ENCODE assay signal across 10 mouse cellular contexts in genomic region chr2:32939418-32939817, GRCm38 (mm10). TPM values are rescaled to one million over a fixed set of nuclear protein-coding genes. Genes with fewer than 3 reads are reported as not detected.
DNase-seq lines count a peak whose midpoint lies in the region; ATAC-seq and TF ChIP-seq lines count a peak whose summit lies in the region.
"Had no signal": no experiment of that assay in that cellular context is flagged by ENCODE, and none has a peak within 500 bp of the region (broad histone marks: within the 10 kb centered on the region; RNA-seq: fewer than 3 reads in every experiment).

No protein-coding gene starts in this region.

- no peak overlapping the region for H3K4me3 ChIP-seq in kidney, adult 2 months (ENCODE audit: insufficient read depth, low read depth, low read length)
- H3K4me3 ChIP-seq in kidney, embryonic 16.5 days (ENCODE audit: low read length), result no peak overlapping the region
- H3K4me3 ChIP-seq in ES-E14 (ENCODE audit: insufficient read depth in 1 of 2, low read depth in 1 of 2, low read length in 2 of 2, poor library complexity in 1 of 2, severe bottlenecking in 1 of 2), result 0 out of 4 replicates have a peak overlapping the region, but pooled peaks of 1 of the 2 experiments have one; percentile 26
- H3K4me3 ChIP-seq: limb, embryonic 15.5 days; stomach, embryonic 15.5 days had no signal

- no peak for TF ChIP-seq CTCF in kidney, adult 2 months (conservative IDR thresholded peaks at IDR 0.05; ENCODE audit: insufficient read depth, insufficient read length, low read depth, low read length)

- H3K27ac ChIP-seq in kidney, adult 2 months (ENCODE audit: insufficient read depth, low read depth, low read length), result no peak overlapping the region
- no peak overlapping the region for H3K27ac ChIP-seq in kidney, embryonic 16.5 days (ENCODE audit: low read length)
- no peak overlapping the region for H3K27ac ChIP-seq in ES-E14 (ENCODE audit: insufficient read depth, low read depth, low read length, poor library complexity, severe bottlenecking)
- H3K27ac ChIP-seq: limb, embryonic 15.5 days; stomach, embryonic 15.5 days had no signal

- peak; percentile 52 for DNase-seq in kidney, adult 2 months
- DNase-seq in CD4-positive helper T cell, adult 2 months (ENCODE audit: low read depth, low spot score), result peak; percentile 61
- DNase-seq in ES-E14 (ENCODE audit: low read depth, low spot score), result peak; percentile 89
- DNase-seq in forelimb bud, embryonic 11.5 days (ENCODE audit: low read depth, low spot score), result peak; percentile 49
- peak; percentile 61 for DNase-seq in mesoderm, embryonic 11.5 days (ENCODE audit: low read depth, low spot score)
- no peak for DNase-seq in adipocyte (ENCODE audit: low spot score)
- DNase-seq in gastrocnemius, postnatal 10 days, result no peak

- 85% methylated on average over 5 of the region's 5 CpGs for WGBS in kidney, adult 2 months
- 68% methylated on average over 5 of the region's 5 CpGs for WGBS in kidney, embryonic 16.5 days

- in situ Hi-C loops in ES-E14 (cut with MboI; ENCODE audit: low sequenced_read_pairs in 2 of 2, unreplicated experiment in 2 of 2), result no loop called here

- no peaks in the 10 kb centered on the region for H3K27me3 ChIP-seq in kidney, adult 2 months (replicated peaks; ENCODE audit: control insufficient read depth, insufficient read depth, low read length)
- H3K27me3 ChIP-seq in kidney, embryonic 16.5 days (ENCODE audit: insufficient read depth, low read length), result no peaks in the 10 kb centered on the region
- H3K27me3 ChIP-seq: limb, embryonic 15.5 days; stomach, embryonic 15.5 days had no signal

- no peaks in the 10 kb centered on the region for H3K4me1 ChIP-seq in kidney, adult 2 months (ENCODE audit: control insufficient read depth, insufficient read depth, low read length)
- no peaks in the 10 kb centered on the region for H3K4me1 ChIP-seq in kidney, embryonic 16.5 days (ENCODE audit: insufficient read depth, low read length)
- peaks cover 0 to 12% of the 10 kb centered on the region in 2 experiments; a peak in 2 of 4 replicates for H3K4me1 ChIP-seq in ES-E14 (ENCODE audit: control insufficient read depth in 2 of 2, insufficient read depth in 2 of 2, low read length in 2 of 2, poor library complexity in 1 of 2)
- H3K4me1 ChIP-seq: limb, embryonic 15.5 days; stomach, embryonic 15.5 days had no signal

- no peaks in the 10 kb centered on the region for H3K9me3 ChIP-seq in kidney, embryonic 16.5 days (ENCODE audit: low read length)
- no peaks in the 10 kb centered on the region for H3K9me3 ChIP-seq in ES-E14 (ENCODE audit: control insufficient read depth, insufficient read depth, low read depth, low read length)
- H3K9me3 ChIP-seq: limb, embryonic 15.5 days; stomach, embryonic 15.5 days had no signal

- H3K9ac ChIP-seq in kidney, embryonic 16.5 days (replicated peaks; ENCODE audit: low read length), result no peak overlapping the region
- no peak overlapping the region for H3K9ac ChIP-seq in ES-E14 (ENCODE audit: insufficient read depth, low read depth, low read length, poor library complexity, severe bottlenecking)
- H3K9ac ChIP-seq: limb, embryonic 15.5 days; stomach, embryonic 15.5 days had no signal

- no peak for ATAC-seq in kidney, embryonic 16.5 days (ENCODE audit: low FRiP score, low TSS enrichment)

- no peak for TF ChIP-seq POLR2A in kidney, adult 2 months (IDR thresholded peaks at IDR 0.05; ENCODE audit: low read depth, low read length)

- H3K4me2 ChIP-seq in kidney, embryonic 16.5 days (replicated peaks; ENCODE audit: low read depth, low read length), result no peak overlapping the region
- H3K4me2 ChIP-seq: limb, embryonic 15.5 days; stomach, embryonic 15.5 days had no signal

- no peaks in the 10 kb centered on the region; the same call in 1 of the 2 replicates for H3K36me3 ChIP-seq in kidney, adult 2 months (ENCODE audit: control insufficient read depth, insufficient read depth, low read length)
- peaks cover 31% of the 10 kb centered on the region for H3K36me3 ChIP-seq in kidney, embryonic 16.5 days (ENCODE audit: insufficient read depth, low read length)
- peaks cover 28% of the 10 kb centered on the region; the same call in 1 of the 2 replicates for H3K36me3 ChIP-seq in ES-E14 (ENCODE audit: control insufficient read depth, insufficient read depth, low read length, poor library complexity, severe bottlenecking)

TF ChIP-seq in ES-E14, 5 proteins besides CTCF, POLR2A, EP300 and RAD21:
- TF ChIP-seq CHD2 (IDR thresholded peaks at IDR 0.05; ENCODE audit: low read depth, low read length), result no peak
- TF ChIP-seq HCFC1 (IDR thresholded peaks at IDR 0.05; ENCODE audit: borderline replicate concordance, insufficient read depth, low read length), result no peak
- TF ChIP-seq MAFK (IDR thresholded peaks at IDR 0.05; ENCODE audit: insufficient read depth, low read depth, low read length), result no peak
- TF ChIP-seq ZNF384 (IDR thresholded peaks at IDR 0.05; ENCODE audit: low read depth, low read length), result no peak
- no peak for TF ChIP-seq ZC3H11A (IDR thresholded peaks at IDR 0.05; ENCODE audit: borderline replicate concordance, low read depth, low read length)

RNA-seq across cellular contexts. Expression of gene Rpl12, which starts 21.9 kb away (rescaled TPM):
- 166 and 270 TPM in 2 replicates for polyA plus RNA-seq in kidney, adult 2 months (2012; rRNA removed)
- 149 and 176 TPM in 2 replicates for polyA plus RNA-seq in kidney, embryonic 16.5 days (2015; fragmentation: Nextera tagmentation; extraction: Ambion mirVana)
- total RNA-seq in ES-E14 (2012; rRNA removed), result 2,117 and 2,535 TPM in 2 replicates
- total RNA-seq in gastrocnemius, postnatal 10 days (2021), result 100 to 1,000 TPM; 156 to 177 TPM

RNA-seq across cellular contexts. Expression of gene Lrsam1, which starts 22.0 kb away (rescaled TPM):
- 12.0 and 15.5 TPM in 2 replicates for polyA plus RNA-seq in kidney, adult 2 months (2012; rRNA removed)
- polyA plus RNA-seq in kidney, embryonic 16.5 days (2015; fragmentation: Nextera tagmentation; extraction: Ambion mirVana), result 11.7 and 12.2 TPM in 2 replicates
- total RNA-seq in ES-E14 (2012; rRNA removed), result 16.7 and 27.7 TPM in 2 replicates
- 10 to 100 TPM in 1 of 2 experiments, 1 to 10 TPM in 1; 9.9 to 12.9 TPM for total RNA-seq in gastrocnemius, postnatal 10 days (2021)

RNA-seq across cellular contexts. Expression of gene Slc2a8, which starts 42.5 kb away (rescaled TPM):
- polyA plus RNA-seq in kidney, adult 2 months (2012; rRNA removed), result 51.1 and 51.9 TPM in 2 replicates
- 36.9 and 39.2 TPM in 2 replicates for polyA plus RNA-seq in kidney, embryonic 16.5 days (2015; fragmentation: Nextera tagmentation; extraction: Ambion mirVana)
- total RNA-seq in ES-E14 (2012; rRNA removed), result 25.7 and 77.9 TPM in 2 replicates
- total RNA-seq in gastrocnemius, postnatal 10 days (2021), result 1 to 10 TPM; 7.2 to 7.6 TPM

Comparison
In these comparisons a context has a peak if more than half of its experiments do, and no peak if none do; other contexts are left out.
1. DNase-seq: peak in kidney, adult 2 months (single experiment), CD4-positive helper T cell, adult 2 months (single experiment), ES-E14 (single experiment), forelimb bud, embryonic 11.5 days (single experiment) and mesoderm, embryonic 11.5 days (single experiment); none in adipocyte (single experiment) and gastrocnemius, postnatal 10 days (single experiment).
2. RNA of gene Rpl12, which starts 21.9 kb away (total RNA-seq): 2,117 to 2,535 TPM in ES-E14; 156 to 177 TPM in gastrocnemius, postnatal 10 days; every median in the first group is over 10 times any median in the second.